In genomic region chr5:137085021-137085420, GRCm38 (mm10) we compare ENCODE assay signal across 37 mouse cellular contexts. TPM values are rescaled to one million over a fixed set of nuclear protein-coding genes. Genes with fewer than 3 reads are reported as not detected.
DNase-seq lines count a peak whose midpoint lies in the region; ATAC-seq and TF ChIP-seq lines count a peak whose summit lies in the region.
"Had no signal": no experiment of that assay in that cellular context is flagged by ENCODE, and none has a peak within 500 bp of the region (broad histone marks: within the 10 kb centered on the region; RNA-seq: fewer than 3 reads in every experiment).

No protein-coding gene starts in this region.

- H3K27me3 ChIP-seq in MEL (ENCODE audit: control insufficient read depth in 1 of 2, insufficient read depth in 2 of 2, low read length in 2 of 2): no peaks in the 10 kb centered on the region
- H3K27me3 ChIP-seq in liver, embryonic 11.5 days (replicated peaks; ENCODE audit: control insufficient read depth, insufficient read depth, low read length): no peaks in the 10 kb centered on the region
- H3K27me3 ChIP-seq in liver, embryonic 16.5 days (ENCODE audit: control insufficient read depth, insufficient read depth, low read depth, low read length): no peaks in the 10 kb centered on the region
- H3K27me3 ChIP-seq: embryonic facial prominence, embryonic 15.5 days; forebrain, embryonic 12.5 days; heart, embryonic 15.5 days; hindbrain, embryonic 12.5 days; intestine, embryonic 15.5 days; neural tube, embryonic 15.5 days had no signal

- H3K79me2 ChIP-seq in MEL (ENCODE audit: control insufficient read depth, insufficient read depth, low read length, poor library complexity): no peaks in the 10 kb centered on the region

- peak overlapping the region; percentile 10 for H3K9ac ChIP-seq in MEL (ENCODE audit: control insufficient read depth, low read depth, low read length, poor library complexity, severe bottlenecking)
- no peak overlapping the region; the same call in 1 of the 2 replicates for H3K9ac ChIP-seq in liver, embryonic 11.5 days (ENCODE audit: low read depth, low read length)
- no peak overlapping the region for H3K9ac ChIP-seq in liver, embryonic 16.5 days (ENCODE audit: low read depth, low read length)
- H3K9ac ChIP-seq: embryonic facial prominence, embryonic 15.5 days; forebrain, embryonic 12.5 days; forebrain, postnatal 0 days; heart, embryonic 15.5 days; hindbrain, embryonic 12.5 days; intestine, embryonic 15.5 days; neural tube, embryonic 15.5 days had no signal

- no peak for TF ChIP-seq CTCF in MEL (IDR thresholded peaks at IDR 0.05 in 2 of 3, conservative IDR thresholded peaks at IDR 0.05 in 1 of 3; ENCODE audit: control insufficient read depth in 1 of 3, insufficient read depth in 1 of 3, low read depth in 2 of 3, low read length in 3 of 3, poor library complexity in 1 of 3, severe bottlenecking in 1 of 3)

- peaks cover 10 to 23% of the 10 kb centered on the region in 2 experiments for H3K4me1 ChIP-seq in MEL (ENCODE audit: control insufficient read depth in 1 of 2, insufficient read depth in 2 of 2, low read length in 2 of 2)
- peaks cover 4% of the 10 kb centered on the region; the same call in 1 of the 2 replicates for H3K4me1 ChIP-seq in liver, embryonic 11.5 days (replicated peaks; ENCODE audit: control insufficient read depth, insufficient read depth, low read length)
- peaks cover 13% of the 10 kb centered on the region for H3K4me1 ChIP-seq in liver, embryonic 16.5 days (ENCODE audit: control insufficient read depth, low read depth, low read length)
- H3K4me1 ChIP-seq: embryonic facial prominence, embryonic 15.5 days; forebrain, embryonic 12.5 days; hindbrain, embryonic 12.5 days; neural tube, embryonic 15.5 days had no signal

- DNase-seq in ES-CJ7 (ENCODE audit: low read depth, low spot score) (peak; percentile 43), MEL (ENCODE audit: low read depth, low spot score) (peak; percentile 90)
- DNase-seq in liver, embryonic 11.5 days (ENCODE audit: low spot score): peak; percentile 68
- DNase-seq in right cerebral cortex, postnatal 10 days (ENCODE audit: low spot score in 2 of 2): no peak
- no peak for DNase-seq in spleen, adult 12 weeks (ENCODE audit: low spot score)
- DNase-seq: adrenal gland, adult 2 months; adrenal gland, postnatal 36 days; cerebellum, adult 8-10 months; cerebellum, postnatal 25 days; forebrain, postnatal 0 days; gastrocnemius, postnatal 10 days; heart, postnatal 36 days; kidney, adult 2 months; layer of hippocampus, adult 9-11 months; lung, postnatal 36 days; midbrain, embryonic 14.5 days; right cerebral cortex, adult 18-20 months; right cerebral cortex, postnatal 4 days; thymus, adult 18-20 months; thymus, postnatal 36 days had no signal

- no peak for TF ChIP-seq RAD21 in MEL (IDR thresholded peaks at IDR 0.05; ENCODE audit: low read depth, low read length)

- ATAC-seq in liver, embryonic 11.5 days (replicated peaks; ENCODE audit: low FRiP score): peak; percentile 94
- peak; percentile 89 for ATAC-seq in liver, embryonic 16.5 days (ENCODE audit: low read depth)
- no peak for ATAC-seq in granulocyte monocyte progenitor cell, adult 5-6 weeks (replicated peaks; ENCODE audit: poor library complexity, severe bottlenecking)
- no peak for ATAC-seq in megakaryocyte, adult 5-6 weeks (ENCODE audit: poor library complexity, severe bottlenecking)
- ATAC-seq: activated CD4-positive, CD25-positive, alpha-beta regulatory T cell, adult 4 months; forebrain, postnatal 0 days; hindbrain, postnatal 0 days; intestine, embryonic 15.5 days had no signal

- H3K27ac ChIP-seq in MEL (ENCODE audit: control insufficient read depth, low read depth, low read length): peak overlapping the region; percentile 74
- H3K27ac ChIP-seq in liver, embryonic 11.5 days (ENCODE audit: low read depth, low read length): peak overlapping the region; percentile 28
- peak overlapping the region; percentile 30; the same call in 1 of the 2 replicates for H3K27ac ChIP-seq in liver, embryonic 16.5 days (ENCODE audit: low read length)
- H3K27ac ChIP-seq: embryonic facial prominence, embryonic 10.5 days; embryonic facial prominence, embryonic 15.5 days; forebrain, embryonic 12.5 days; heart, embryonic 10.5 days; heart, embryonic 15.5 days; hindbrain, embryonic 12.5 days; hindbrain, postnatal 0 days; intestine, embryonic 15.5 days; neural tube, embryonic 15.5 days had no signal

- H3K4me2 ChIP-seq in liver, embryonic 11.5 days: no peak overlapping the region; the same call in 1 of the 2 replicates
- H3K4me2 ChIP-seq in liver, embryonic 16.5 days (ENCODE audit: low read depth, low read length): no peak overlapping the region
- H3K4me2 ChIP-seq: embryonic facial prominence, embryonic 15.5 days; forebrain, embryonic 12.5 days; heart, embryonic 15.5 days; hindbrain, embryonic 12.5 days; intestine, embryonic 15.5 days; neural tube, embryonic 15.5 days had no signal

- peak; percentile 85 to 98 for TF ChIP-seq EP300 in MEL (IDR thresholded peaks at IDR 0.05; ENCODE audit: low read depth in 1 of 2, low read length in 2 of 2)

- peaks cover 0 to 13% of the 10 kb centered on the region in 2 experiments; a peak in 2 of 4 replicates for H3K36me3 ChIP-seq in MEL (ENCODE audit: control insufficient read depth in 1 of 2, insufficient read depth in 2 of 2, low read length in 2 of 2)
- no peaks in the 10 kb centered on the region for H3K36me3 ChIP-seq in liver, embryonic 11.5 days (ENCODE audit: control insufficient read depth, insufficient read depth, low read length)
- H3K36me3 ChIP-seq in liver, embryonic 16.5 days (ENCODE audit: control insufficient read depth, insufficient read depth): no peaks in the 10 kb centered on the region
- H3K36me3 ChIP-seq: embryonic facial prominence, embryonic 10.5 days; embryonic facial prominence, embryonic 15.5 days; forebrain, embryonic 12.5 days; heart, embryonic 10.5 days; heart, embryonic 15.5 days; hindbrain, embryonic 12.5 days; intestine, embryonic 15.5 days; neural tube, embryonic 15.5 days had no signal

- H3K9me3 ChIP-seq in MEL (replicated peaks; ENCODE audit: insufficient read depth, low read length): no peaks in the 10 kb centered on the region
- H3K9me3 ChIP-seq in liver, embryonic 11.5 days (ENCODE audit: control insufficient read depth, low read length): no peaks in the 10 kb centered on the region
- H3K9me3 ChIP-seq in liver, embryonic 16.5 days (replicated peaks; ENCODE audit: control insufficient read depth, low read length): no peaks in the 10 kb centered on the region
- H3K9me3 ChIP-seq: embryonic facial prominence, embryonic 15.5 days; forebrain, embryonic 12.5 days; heart, embryonic 10.5 days; heart, embryonic 15.5 days; hindbrain, embryonic 12.5 days; intestine, embryonic 15.5 days; neural tube, embryonic 15.5 days had no signal

- peak; percentile 21 to 45; a peak in 1 of 4 replicates for TF ChIP-seq POLR2A in MEL (IDR thresholded peaks at IDR 0.05; ENCODE audit: control insufficient read depth in 1 of 2, insufficient read depth in 1 of 2, low read depth in 1 of 2, low read length in 2 of 2, poor library complexity in 1 of 2)

- 40% methylated on average over 6 of the region's 6 CpGs for WGBS in liver, embryonic 11.5 days
- 24% methylated on average over 6 of the region's 6 CpGs for WGBS in liver, embryonic 16.5 days (ENCODE audit: insufficient replicate concordance)

- no peak overlapping the region for H3K4me3 ChIP-seq in MEL (ENCODE audit: control insufficient read depth in 1 of 2, insufficient read depth in 1 of 2, low read depth in 2 of 2, low read length in 2 of 2)
- no peak overlapping the region for H3K4me3 ChIP-seq in liver, embryonic 11.5 days (ENCODE audit: low read depth, low read length)
- no peak overlapping the region for H3K4me3 ChIP-seq in liver, embryonic 16.5 days (ENCODE audit: low read depth, low read length)
- H3K4me3 ChIP-seq: embryonic facial prominence, embryonic 10.5 days; embryonic facial prominence, embryonic 15.5 days; forebrain, embryonic 12.5 days; heart, embryonic 10.5 days; heart, embryonic 15.5 days; hindbrain, embryonic 12.5 days; intestine, embryonic 15.5 days; neural tube, embryonic 15.5 days had no signal

RNA-seq across cellular contexts. Expression of gene Serpine1, which starts 13.0 kb away (rescaled TPM):
- 0.04 and 0.13 TPM in 2 replicates for total RNA-seq in MEL (2012; rRNA removed)
- under 1 TPM in 1 of 2 experiments, not detected in 1; 0.11 TPM for polyA plus RNA-seq in MEL (2012; ENCODE audit: insufficient read depth in 1 of 2, insufficient read length in 2 of 2, low read depth in 1 of 2, low replicate concordance in 2 of 2, missing spikeins in 1 of 2)
- 0.09 and 0.15 TPM in 2 replicates for polyA plus RNA-seq in liver, embryonic 11.5 days (2014; fragmentation: Nextera tagmentation; extraction: Ambion mirVana)
- 0.30 and 0.34 TPM in 2 replicates for polyA plus RNA-seq in liver, embryonic 16.5 days (2015; fragmentation: Nextera tagmentation; extraction: Ambion mirVana)
- total RNA-seq in granulocyte monocyte progenitor cell, adult 5-6 weeks (2014; fragmentation: Nextera tagmentation): not detected in 2 replicates
- total RNA-seq in granulocyte monocyte progenitor cell, adult 5-6 weeks (2017): not detected in 2 replicates
- total RNA-seq in megakaryocyte, adult 5-6 weeks (2015): not detected in 2 replicates
- total RNA-seq in megakaryocyte, adult 5-6 weeks (2017): not detected in 2 replicates
- total RNA-seq: monocyte, adult 5-6 weeks had no signal
- polyA plus RNA-seq: activated CD4-positive, CD25-positive, alpha-beta regulatory T cell, adult 4 months had no signal

RNA-seq across cellular contexts. Expression of gene Trim56, which starts 31.0 kb away (rescaled TPM):
- 19.7 and 21.8 TPM in 2 replicates for total RNA-seq in MEL (2012; rRNA removed)
- polyA plus RNA-seq in MEL (2012; ENCODE audit: insufficient read depth in 1 of 2, insufficient read length in 2 of 2, low read depth in 1 of 2, low replicate concordance in 2 of 2, missing spikeins in 1 of 2): 10 to 100 TPM; 22.8 to 75.8 TPM
- polyA plus RNA-seq in liver, embryonic 11.5 days (2014; fragmentation: Nextera tagmentation; extraction: Ambion mirVana): 8.7 and 8.8 TPM in 2 replicates
- polyA plus RNA-seq in liver, embryonic 16.5 days (2015; fragmentation: Nextera tagmentation; extraction: Ambion mirVana): 13.7 and 13.8 TPM in 2 replicates
- 24.2 and 28.4 TPM in 2 replicates for total RNA-seq in granulocyte monocyte progenitor cell, adult 5-6 weeks (2014; fragmentation: Nextera tagmentation)
- 26.0 and 26.9 TPM in 2 replicates for total RNA-seq in granulocyte monocyte progenitor cell, adult 5-6 weeks (2017)
- 12.4 and 13.5 TPM in 2 replicates for total RNA-seq in megakaryocyte, adult 5-6 weeks (2015)
- total RNA-seq in megakaryocyte, adult 5-6 weeks (2017): 28.7 and 32.4 TPM in 2 replicates

RNA-seq across cellular contexts. Expression of gene Ap1s1, which starts 39.1 kb away (rescaled TPM):
- 137 and 154 TPM in 2 replicates for total RNA-seq in MEL (2012; rRNA removed)
- 100 to 1,000 TPM; 211 to 218 TPM for polyA plus RNA-seq in MEL (2012; ENCODE audit: insufficient read depth in 1 of 2, insufficient read length in 2 of 2, low read depth in 1 of 2, low replicate concordance in 2 of 2, missing spikeins in 1 of 2)
- 163 and 175 TPM in 2 replicates for polyA plus RNA-seq in liver, embryonic 11.5 days (2014; fragmentation: Nextera tagmentation; extraction: Ambion mirVana)
- 68.6 and 73.3 TPM in 2 replicates for polyA plus RNA-seq in liver, embryonic 16.5 days (2015; fragmentation: Nextera tagmentation; extraction: Ambion mirVana)
- 84.9 and 95.5 TPM in 2 replicates for total RNA-seq in granulocyte monocyte progenitor cell, adult 5-6 weeks (2014; fragmentation: Nextera tagmentation)
- 83.1 and 86.9 TPM in 2 replicates for total RNA-seq in granulocyte monocyte progenitor cell, adult 5-6 weeks (2017)
- 19.1 and 19.6 TPM in 2 replicates for total RNA-seq in megakaryocyte, adult 5-6 weeks (2015)
- total RNA-seq in megakaryocyte, adult 5-6 weeks (2017): 43.3 and 47.2 TPM in 2 replicates

RNA-seq across cellular contexts. Expression of gene Vgf, which starts 58.8 kb away (rescaled TPM):
- 0.42 and 0.52 TPM in 2 replicates for total RNA-seq in MEL (2012; rRNA removed)
- 1 to 10 TPM in 1 of 2 experiments, not detected in 1; 1.4 TPM for polyA plus RNA-seq in MEL (2012; ENCODE audit: insufficient read depth in 1 of 2, insufficient read length in 2 of 2, low read depth in 1 of 2, low replicate concordance in 2 of 2, missing spikeins in 1 of 2)
- polyA plus RNA-seq in liver, embryonic 11.5 days (2014; fragmentation: Nextera tagmentation; extraction: Ambion mirVana): 0.07 TPM in 1 of 2 replicates, not detected in the other
- 0.21 TPM in 1 of 2 replicates, not detected in the other for polyA plus RNA-seq in liver, embryonic 16.5 days (2015; fragmentation: Nextera tagmentation; extraction: Ambion mirVana)
- total RNA-seq in granulocyte monocyte progenitor cell, adult 5-6 weeks (2014; fragmentation: Nextera tagmentation): not detected in 2 replicates
- not detected in 2 replicates for total RNA-seq in granulocyte monocyte progenitor cell, adult 5-6 weeks (2017)
- total RNA-seq in megakaryocyte, adult 5-6 weeks (2015): not detected in 2 replicates
- not detected in 2 replicates for total RNA-seq in megakaryocyte, adult 5-6 weeks (2017)
- total RNA-seq: liver, adult 2 months; monocyte, adult 5-6 weeks had no signal
- polyA plus RNA-seq: activated CD4-positive, CD25-positive, alpha-beta regulatory T cell, adult 4 months; gonadal fat pad, adult 2 months; heart, embryonic 10.5 days; heart, embryonic 15.5 days; limb, embryonic 11.5 days; liver, adult 2 months had no signal

Comparison
In these comparisons a context has a peak if more than half of its experiments do, and no peak if none do; other contexts are left out.
1. DNase-seq: peak in ES-CJ7 (single experiment), MEL (single experiment) and liver, embryonic 11.5 days (single experiment); none in right cerebral cortex, postnatal 10 days (0 of 2) and spleen, adult 12 weeks (single experiment).
2. ATAC-seq: peak in liver, embryonic 11.5 days (single experiment) and liver, embryonic 16.5 days (single experiment); none in granulocyte monocyte progenitor cell, adult 5-6 weeks (single experiment) and megakaryocyte, adult 5-6 weeks (single experiment).
3. Peak in every context shown above with its lines, with median percentiles within 50 percentile points of each other: H3K27ac ChIP-seq.